Mouse (Mus musculus): Measurements from ENCODE around the gene Cenpe. TPM values are rescaled to one million over a fixed set of nuclear protein-coding genes. Genes with fewer than 3 reads are reported as not detected.

Gene Cenpe
- total and polyA plus RNA-seq, 3 experiments = 19.5 to 119 (median 26.4) TPM

GRCm38 (mm10) chr3:135288138-135288750, 75.9 kb downstream of the Cenpe start:
- Histone ChIP-seq H3K27ac (ENCODE audit: control insufficient read depth, low read depth, low read length) (no peak overlapping the region), H3K79me2 (ENCODE audit: control insufficient read depth, insufficient read depth, low read length, poor library complexity) (no peaks in the 10 kb centered on the region), H3K4me3 (ENCODE audit: control insufficient read depth in 1 of 2, insufficient read depth in 1 of 2, low read depth in 2 of 2, low read length in 2 of 2) (no peak overlapping the region), H3K36me3 (ENCODE audit: control insufficient read depth in 1 of 2, insufficient read depth in 2 of 2, low read length in 2 of 2) (no peaks in the 10 kb centered on the region), H3K9ac (ENCODE audit: control insufficient read depth, low read depth, low read length, poor library complexity, severe bottlenecking) (no peak overlapping the region), H3K4me1 (ENCODE audit: control insufficient read depth in 1 of 2, insufficient read depth in 2 of 2, low read length in 2 of 2) (no peaks in the 10 kb centered on the region), H3K27me3 (ENCODE audit: control insufficient read depth in 1 of 2, insufficient read depth in 2 of 2, low read length in 2 of 2) (no peaks in the 10 kb centered on the region), H3K9me3 (replicated peaks; ENCODE audit: insufficient read depth, low read length) (no peaks in the 10 kb centered on the region)
- no peak for DNase-seq (ENCODE audit: low read depth, low spot score)
- TF ChIP-seq GATA1 (IDR thresholded peaks at IDR 0.05; ENCODE audit: low read depth, low read length) (no peak), KAT2A (conservative IDR thresholded peaks at IDR 0.05; ENCODE audit: low read depth, low read length) (no peak), MAFK (IDR thresholded peaks at IDR 0.05; ENCODE audit: borderline replicate concordance, low read depth, low read length) (no peak), SIN3A (IDR thresholded peaks at IDR 0.05; ENCODE audit: low read length) (no peak), ETS1 (IDR thresholded peaks at IDR 0.05; ENCODE audit: low read depth, low read length) (no peak), NRF1 (IDR thresholded peaks at IDR 0.05; ENCODE audit: insufficient read depth, low read depth, low read length, poor library complexity, severe bottlenecking) (no peak), POLR2AphosphoS5 (IDR thresholded peaks at IDR 0.05; ENCODE audit: borderline replicate concordance, low read depth, low read length) (no peak), USF1 (IDR thresholded peaks at IDR 0.05; ENCODE audit: low read depth, low read length) (no peak), ZMIZ1 (IDR thresholded peaks at IDR 0.05; ENCODE audit: low read depth, low read length) (no peak)

GRCm38 (mm10) chr3:135289148-135289547, 76.8 kb downstream of the Cenpe start:
- Histone ChIP-seq H3K9me3 (replicated peaks; ENCODE audit: insufficient read depth, low read length) (no peaks in the 10 kb centered on the region), H3K36me3 (ENCODE audit: control insufficient read depth in 1 of 2, insufficient read depth in 2 of 2, low read length in 2 of 2) (no peaks in the 10 kb centered on the region), H3K27me3 (ENCODE audit: control insufficient read depth in 1 of 2, insufficient read depth in 2 of 2, low read length in 2 of 2) (no peaks in the 10 kb centered on the region), H3K9ac (ENCODE audit: control insufficient read depth, low read depth, low read length, poor library complexity, severe bottlenecking) (no peak overlapping the region), H3K4me3 (ENCODE audit: control insufficient read depth in 1 of 2, insufficient read depth in 1 of 2, low read depth in 2 of 2, low read length in 2 of 2) (no peak overlapping the region), H3K27ac (ENCODE audit: control insufficient read depth, low read depth, low read length) (no peak overlapping the region), H3K79me2 (ENCODE audit: control insufficient read depth, insufficient read depth, low read length, poor library complexity) (no peaks in the 10 kb centered on the region), H3K4me1 (ENCODE audit: control insufficient read depth in 1 of 2, insufficient read depth in 2 of 2, low read length in 2 of 2) (no peaks in the 10 kb centered on the region)
- TF ChIP-seq CHD2 (IDR thresholded peaks at IDR 0.05; ENCODE audit: low read length) = no peak
- TF ChIP-seq MAX (IDR thresholded peaks at IDR 0.05; ENCODE audit: low read length) = no peak
- no peak for DNase-seq (ENCODE audit: low read depth, low spot score)

GRCm38 (mm10) chr3:135290249-135290894, 78.0 kb downstream of the Cenpe start:
- no peaks in the 10 kb centered on the region for H3K27me3 ChIP-seq (ENCODE audit: control insufficient read depth in 1 of 2, insufficient read depth in 2 of 2, low read length in 2 of 2)
- H3K27ac ChIP-seq (ENCODE audit: control insufficient read depth, low read depth, low read length) = no peak overlapping the region
- no peak overlapping the region for H3K9ac ChIP-seq (ENCODE audit: control insufficient read depth, low read depth, low read length, poor library complexity, severe bottlenecking)
- H3K79me2 ChIP-seq (ENCODE audit: control insufficient read depth, insufficient read depth, low read length, poor library complexity) = no peaks in the 10 kb centered on the region
- no peak overlapping the region for H3K4me3 ChIP-seq (ENCODE audit: control insufficient read depth in 1 of 2, insufficient read depth in 1 of 2, low read depth in 2 of 2, low read length in 2 of 2)
- H3K4me1 ChIP-seq (ENCODE audit: control insufficient read depth in 1 of 2, insufficient read depth in 2 of 2, low read length in 2 of 2) = no peaks in the 10 kb centered on the region
- no peaks in the 10 kb centered on the region for H3K36me3 ChIP-seq (ENCODE audit: control insufficient read depth in 1 of 2, insufficient read depth in 2 of 2, low read length in 2 of 2)
- peak; percentile 68 for DNase-seq (ENCODE audit: low read depth, low spot score)
- no peak for TF ChIP-seq POLR2A (IDR thresholded peaks at IDR 0.05; ENCODE audit: control insufficient read depth in 1 of 2, insufficient read depth in 1 of 2, low read depth in 1 of 2, low read length in 2 of 2, poor library complexity in 1 of 2)
- peak; percentile 86 for TF ChIP-seq SMC3 (IDR thresholded peaks at IDR 0.05; ENCODE audit: low read depth, low read length)
- peak; percentile 95 for TF ChIP-seq RAD21 (IDR thresholded peaks at IDR 0.05; ENCODE audit: low read depth, low read length)
- TF ChIP-seq ZC3H11A (IDR thresholded peaks at IDR 0.05; ENCODE audit: low read depth, low read length) = peak; percentile 85
- TF ChIP-seq USF1 (IDR thresholded peaks at IDR 0.05; ENCODE audit: low read depth, low read length) = no peak
- TF ChIP-seq CTCF (IDR thresholded peaks at IDR 0.05 in 2 of 3, conservative IDR thresholded peaks at IDR 0.05 in 1 of 3; ENCODE audit: control insufficient read depth in 1 of 3, insufficient read depth in 1 of 3, low read depth in 2 of 3, low read length in 3 of 3, poor library complexity in 1 of 3, severe bottlenecking in 1 of 3) = peak; percentile 64 to 92 (median 66)
- TF ChIP-seq ZKSCAN1 (IDR thresholded peaks at IDR 0.05; ENCODE audit: low read depth, low read length) = no peak
- no peak for TF ChIP-seq EP300 (IDR thresholded peaks at IDR 0.05; ENCODE audit: low read depth in 1 of 2, low read length in 2 of 2)
- no peaks in the 10 kb centered on the region for H3K9me3 ChIP-seq (replicated peaks; ENCODE audit: insufficient read depth, low read length)
